Mouse (Mus musculus): Measurements from ENCODE around the gene Cd6. TPM values are rescaled to one million over a fixed set of nuclear protein-coding genes. Genes with fewer than 3 reads are reported as not detected.

The Cd6 gene
- polyA plus RNA-seq, 2 experiments: 0.10 TPM; not detected in 1

- no peaks in the 10 kb centered on the region for H3K27me3 ChIP-seq (ENCODE audit: control insufficient read depth, insufficient read depth, low read length)
- ATAC-seq (ENCODE audit: low FRiP score, low read depth) (no peak), DNase-seq (ENCODE audit: low spot score) (no peak)
- 70% methylated on average over 7 of the region's 7 CpGs for WGBS
- H3K4me3 ChIP-seq (replicated peaks; ENCODE audit: low read length): no peak overlapping the region
- H3K27ac ChIP-seq (replicated peaks; ENCODE audit: low read depth, low read length): no peak overlapping the region
- H3K36me3 ChIP-seq (ENCODE audit: control insufficient read depth, insufficient read depth, low read length): no peaks in the 10 kb centered on the region
- H3K9ac ChIP-seq (ENCODE audit: low read depth, low read length, severe bottlenecking): no peak overlapping the region
- H3K4me2 ChIP-seq (replicated peaks; ENCODE audit: low read depth, low read length, severe bottlenecking): no peak overlapping the region
- H3K4me1 ChIP-seq (ENCODE audit: control insufficient read depth, insufficient read depth, low read length): peaks cover 4% of the 10 kb centered on the region; the same call in 1 of the 2 replicates
- no peaks in the 10 kb centered on the region for H3K9me3 ChIP-seq (ENCODE audit: control insufficient read depth, low read length)
- no peak for TF ChIP-seq POLR2A (IDR thresholded peaks at IDR 0.05; ENCODE audit: borderline replicate concordance, extremely low read depth, insufficient read depth, insufficient read length)
These were observed 8.5 kb downstream of the Cd6 start for GRCm38 (mm10) chr19:10821319-10821718.

- no peak for TF ChIP-seq POLR2A (IDR thresholded peaks at IDR 0.05; ENCODE audit: borderline replicate concordance, extremely low read depth, insufficient read depth, insufficient read length)
- WGBS: 30% methylated on average over 17 of the region's 17 CpGs
- H3K36me3 ChIP-seq (ENCODE audit: control insufficient read depth, insufficient read depth, low read length): no peaks in the 10 kb centered on the region
- no peaks in the 10 kb centered on the region for H3K27me3 ChIP-seq (ENCODE audit: control insufficient read depth, insufficient read depth, low read length)
- DNase-seq (ENCODE audit: low spot score) (no peak), ATAC-seq (ENCODE audit: low FRiP score, low read depth) (no peak)
- peak overlapping the region; percentile 30 for H3K4me2 ChIP-seq (replicated peaks; ENCODE audit: low read depth, low read length, severe bottlenecking)
- peaks cover 4% of the 10 kb centered on the region; the same call in 1 of the 2 replicates for H3K4me1 ChIP-seq (ENCODE audit: control insufficient read depth, insufficient read depth, low read length)
- H3K9ac ChIP-seq (ENCODE audit: low read depth, low read length, severe bottlenecking): 0 out of 2 replicates have a peak overlapping the region, but pooled peaks have one; percentile 9
- H3K27ac ChIP-seq (replicated peaks; ENCODE audit: low read depth, low read length): no peak overlapping the region
- no peaks in the 10 kb centered on the region for H3K9me3 ChIP-seq (ENCODE audit: control insufficient read depth, low read length)
- peak overlapping the region; percentile 3; the same call in 1 of the 2 replicates for H3K4me3 ChIP-seq (replicated peaks; ENCODE audit: low read length)
These were observed 11.5 kb downstream of the Cd6 start for GRCm38 (mm10) chr19:10818217-10818946.

DNA sequence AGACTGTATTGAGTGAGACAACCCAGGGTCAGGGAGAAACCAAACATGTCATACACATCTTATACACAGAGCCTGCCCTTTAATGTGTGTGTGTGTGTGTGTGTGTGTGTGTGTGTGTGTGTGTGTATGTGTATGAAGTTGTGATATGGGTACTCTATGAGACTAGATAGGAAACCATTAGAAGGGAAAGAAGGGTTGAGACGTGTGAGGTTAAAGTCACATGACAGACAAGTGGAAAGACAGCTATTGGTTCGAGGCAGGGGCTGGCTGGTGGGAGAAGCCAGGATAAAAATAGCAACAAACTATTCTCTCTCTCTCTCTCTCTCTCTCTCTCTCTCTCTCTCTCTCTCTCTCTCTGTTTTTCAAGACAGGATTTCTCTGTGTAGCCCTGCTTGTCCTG lies 13.4 kb downstream of the Cd6 start:
- no peak for DNase-seq (ENCODE audit: low spot score)
- TF ChIP-seq POLR2A (IDR thresholded peaks at IDR 0.05; ENCODE audit: borderline replicate concordance, extremely low read depth, insufficient read depth, insufficient read length): no peak
- Histone ChIP-seq H3K9ac (ENCODE audit: low read depth, low read length, severe bottlenecking) (no peak overlapping the region), H3K36me3 (ENCODE audit: control insufficient read depth, insufficient read depth, low read length) (no peaks in the 10 kb centered on the region), H3K4me1 (ENCODE audit: control insufficient read depth, insufficient read depth, low read length) (peaks cover 4% of the 10 kb centered on the region; the same call in 1 of the 2 replicates), H3K4me3 (replicated peaks; ENCODE audit: low read length) (no peak overlapping the region), H3K9me3 (ENCODE audit: control insufficient read depth, low read length) (no peaks in the 10 kb centered on the region), H3K27me3 (ENCODE audit: control insufficient read depth, insufficient read depth, low read length) (no peaks in the 10 kb centered on the region), H3K27ac (replicated peaks; ENCODE audit: low read depth, low read length) (no peak overlapping the region), H3K4me2 (replicated peaks; ENCODE audit: low read depth, low read length, severe bottlenecking) (no peak overlapping the region)
- ATAC-seq (ENCODE audit: low FRiP score, low read depth): no peak
- 62% methylated on average over 2 of the region's 2 CpGs for WGBS

GRCm38 (mm10) chr19:10815871-10816270 lies 14.0 kb downstream of the Cd6 start:
- Histone ChIP-seq H3K27ac (replicated peaks; ENCODE audit: low read depth, low read length) (no peak overlapping the region), H3K4me3 (replicated peaks; ENCODE audit: low read length) (no peak overlapping the region), H3K27me3 (ENCODE audit: control insufficient read depth, insufficient read depth, low read length) (no peaks in the 10 kb centered on the region), H3K9me3 (ENCODE audit: control insufficient read depth, low read length) (no peaks in the 10 kb centered on the region), H3K4me1 (ENCODE audit: control insufficient read depth, insufficient read depth, low read length) (peaks cover 4% of the 10 kb centered on the region; the same call in 1 of the 2 replicates), H3K9ac (ENCODE audit: low read depth, low read length, severe bottlenecking) (no peak overlapping the region), H3K4me2 (replicated peaks; ENCODE audit: low read depth, low read length, severe bottlenecking) (no peak overlapping the region), H3K36me3 (ENCODE audit: control insufficient read depth, insufficient read depth, low read length) (no peaks in the 10 kb centered on the region)
- TF ChIP-seq POLR2A (IDR thresholded peaks at IDR 0.05; ENCODE audit: borderline replicate concordance, extremely low read depth, insufficient read depth, insufficient read length): no peak
- DNase-seq (ENCODE audit: low spot score) (no peak), ATAC-seq (ENCODE audit: low FRiP score, low read depth) (no peak)
- 81% methylated on average over 6 of the region's 6 CpGs for WGBS

- Histone ChIP-seq H3K9ac (ENCODE audit: low read depth, low read length, severe bottlenecking) (no peak overlapping the region), H3K4me3 (replicated peaks; ENCODE audit: low read length) (no peak overlapping the region), H3K27me3 (ENCODE audit: control insufficient read depth, insufficient read depth, low read length) (no peaks in the 10 kb centered on the region), H3K4me2 (replicated peaks; ENCODE audit: low read depth, low read length, severe bottlenecking) (no peak overlapping the region), H3K27ac (replicated peaks; ENCODE audit: low read depth, low read length) (no peak overlapping the region), H3K9me3 (ENCODE audit: control insufficient read depth, low read length) (no peaks in the 10 kb centered on the region), H3K4me1 (ENCODE audit: control insufficient read depth, insufficient read depth, low read length) (peaks cover 4% of the 10 kb centered on the region; the same call in 1 of the 2 replicates), H3K36me3 (ENCODE audit: control insufficient read depth, insufficient read depth, low read length) (no peaks in the 10 kb centered on the region)
- no peak for TF ChIP-seq POLR2A (IDR thresholded peaks at IDR 0.05; ENCODE audit: borderline replicate concordance, extremely low read depth, insufficient read depth, insufficient read length)
- DNase-seq (ENCODE audit: low spot score): no peak
- no peak for ATAC-seq (ENCODE audit: low FRiP score, low read depth)
- WGBS: 70% methylated on average over 7 of the region's 7 CpGs
These were observed 16.0 kb downstream of the Cd6 start for GRCm38 (mm10) chr19:10813905-10814304.

Data from limb, embryonic 14.5 days (tissue).